Mouse (Mus musculus) kidney, postnatal 0 days (tissue): ENCODE measurements around the gene Slc48a1. TPM values are rescaled to one million over a fixed set of nuclear protein-coding genes. Genes with fewer than 3 reads are reported as not detected.

Experiments
- ATAC-seq: fragments of 200-750 bp; cut with Nextera tagmentation; replicated peaks from 2 replicates; pipeline ENCODE4 v1.8.0; 2017; ENCODE audit warnings: low read depth, moderate number of reproducible peaks, moderate TSS enrichment, moderate library complexity; ENCODE audit not compliant: low FRiP score
- DNase-seq: peaks from one replicate; pipeline ENCODE4 v3.0.0-alpha.2; 2016; ENCODE audit warnings: low spot score
- H3K27ac ChIP-seq: fragments of 300-500 bp; sonication (generic); 2 replicates; pipeline ENCODE4 v1.5.1; 2014; ENCODE audit warnings: mild to moderate bottlenecking
- H3K27me3 ChIP-seq: fragments of 300-500 bp; sonication (generic); 2 replicates; pipeline ENCODE4 v1.6.1; 2014; ENCODE audit warnings: low read length, mixed read lengths; ENCODE audit not compliant: insufficient read depth
- H3K36me3 ChIP-seq: fragments of 300-500 bp; sonication (generic); 2 replicates; pipeline ENCODE4 v1.6.1; 2014; ENCODE audit warnings: low read length, mixed read lengths; ENCODE audit not compliant: insufficient read depth
- H3K4me1 ChIP-seq: fragments of 300-500 bp; sonication (generic); replicated peaks from 2 replicates; pipeline ENCODE4 v1.6.1; 2014; ENCODE audit warnings: antibody characterized with exemption, low read length, mixed read lengths; ENCODE audit not compliant: insufficient read depth
- H3K4me2 ChIP-seq: fragments of 300-500 bp; sonication (generic); 2 replicates; pipeline ENCODE4 v1.6.1; 2014; ENCODE audit warnings: mild to moderate bottlenecking, low read length, moderate library complexity, mixed read lengths
- H3K4me3 ChIP-seq: fragments of 300-500 bp; sonication (generic); replicated peaks from 2 replicates; pipeline ENCODE4 v1.5.1; 2014; ENCODE audit warnings: low read depth, low read length
- H3K9ac ChIP-seq: fragments of 300-500 bp; sonication (generic); 2 replicates; pipeline ENCODE4 v1.6.1; 2014; ENCODE audit warnings: low read depth, low read length
- H3K9me3 ChIP-seq: fragments of 300-500 bp; sonication (generic); replicated peaks from 2 replicates; pipeline ENCODE4 v1.6.1; 2016; ENCODE audit warnings: low read length, inconsistent platforms, mixed read lengths
- CTCF ChIP-seq: IDR thresholded peaks from 2 replicates; pipeline ENCODE4 v1.5.1; 2016; ENCODE audit warnings: antibody characterized with exemption, low read depth, mild to moderate bottlenecking, moderate library complexity
- WGBS: fragments of 180-500 bp; shearing (Covaris S2); extraction: QIAGEN DNeasy Blood & Tissue Kit; methylation state at CpG from one replicate; pipeline ENCODE4 v1.1.7; 2014; 5-methylcytosine and 5-hydroxymethylcytosine counted together
- polyA plus RNA-seq: library from polyadenylated mRNA; unstranded; fragments of >200 nt; fragmentation: Nextera tagmentation; extraction: Ambion mirVana; gene quantifications from 2 replicates; pipeline ENCODE4 v1.2.1, GENCODE M21; 2015

Slc48a1 gene
- polyA plus RNA-seq, 1 experiment from 2014 or later: 86.9 TPM

- ATAC-seq (no peak), DNase-seq (no peak)
- H3K9me3 ChIP-seq: no peaks in the 10 kb centered on the region
- H3K27ac ChIP-seq: no peak overlapping the region
- WGBS: 87% methylated on average over 9 of the region's 9 CpGs
- no peaks in the 10 kb centered on the region for H3K27me3 ChIP-seq
- no peak overlapping the region for H3K4me2 ChIP-seq
- H3K36me3 ChIP-seq: peaks cover 29% of the 10 kb centered on the region
- no peak overlapping the region for H3K4me3 ChIP-seq
- H3K9ac ChIP-seq: no peak overlapping the region
- TF ChIP-seq CTCF: no peak
- H3K4me1 ChIP-seq: peaks cover 3% of the 10 kb centered on the region; the same call in 1 of the 2 replicates
Measured at GRCm38 (mm10) chr15:97749397-97749796, 28.9 kb upstream of the Slc48a1 start.

- DNase-seq (no peak), ATAC-seq (no peak)
- no peak overlapping the region for H3K4me2 ChIP-seq
- WGBS: 72% methylated on average over 13 of the region's 13 CpGs
- no peak overlapping the region for H3K27ac ChIP-seq
- H3K4me1 ChIP-seq: peaks cover 3% of the 10 kb centered on the region; the same call in 1 of the 2 replicates
- H3K9me3 ChIP-seq: no peaks in the 10 kb centered on the region
- no peak overlapping the region for H3K9ac ChIP-seq
- no peaks in the 10 kb centered on the region for H3K27me3 ChIP-seq
- H3K36me3 ChIP-seq: peaks cover 29% of the 10 kb centered on the region
- no peak overlapping the region for H3K4me3 ChIP-seq
- no peak for TF ChIP-seq CTCF
Measured at GRCm38 (mm10) chr15:97749841-97750240, 28.5 kb upstream of the Slc48a1 start.

GRCm38 (mm10) chr15:97750697-97751096 lies 27.6 kb upstream of the Slc48a1 start:
- no peak overlapping the region for H3K4me3 ChIP-seq
- peaks cover 35% of the 10 kb centered on the region for H3K36me3 ChIP-seq
- H3K4me1 ChIP-seq: peaks cover 3% of the 10 kb centered on the region; the same call in 1 of the 2 replicates
- TF ChIP-seq CTCF: no peak
- DNase-seq: peak; percentile 62
- H3K4me2 ChIP-seq: no peak overlapping the region
- H3K27me3 ChIP-seq: no peaks in the 10 kb centered on the region
- WGBS: 21% methylated on average over 12 of the region's 12 CpGs
- H3K27ac ChIP-seq: no peak overlapping the region
- peak; percentile 50 for ATAC-seq
- H3K9me3 ChIP-seq: no peaks in the 10 kb centered on the region
- no peak overlapping the region for H3K9ac ChIP-seq

- H3K9ac ChIP-seq: no peak overlapping the region
- no peaks in the 10 kb centered on the region for H3K9me3 ChIP-seq
- no peak for ATAC-seq
- 76% methylated on average over 2 of the region's 2 CpGs for WGBS
- no peak overlapping the region for H3K4me2 ChIP-seq
- no peak overlapping the region for H3K4me3 ChIP-seq
- peaks cover 38% of the 10 kb centered on the region for H3K36me3 ChIP-seq
- peak; percentile 66 for TF ChIP-seq CTCF
- H3K4me1 ChIP-seq: peaks cover 3% of the 10 kb centered on the region; the same call in 1 of the 2 replicates
- DNase-seq: no peak
- H3K27me3 ChIP-seq: no peaks in the 10 kb centered on the region
- H3K27ac ChIP-seq: no peak overlapping the region
Measured at GRCm38 (mm10) chr15:97751676-97752075, 26.6 kb upstream of the Slc48a1 start.

- peaks cover 3% of the 10 kb centered on the region; the same call in 1 of the 2 replicates for H3K4me1 ChIP-seq
- H3K4me3 ChIP-seq: no peak overlapping the region
- no peaks in the 10 kb centered on the region for H3K27me3 ChIP-seq
- no peaks in the 10 kb centered on the region for H3K9me3 ChIP-seq
- WGBS: 90% methylated on average over 5 of the region's 5 CpGs
- DNase-seq (no peak), ATAC-seq (no peak)
- no peak for TF ChIP-seq CTCF
- H3K9ac ChIP-seq: no peak overlapping the region
- H3K4me2 ChIP-seq: no peak overlapping the region
- no peak overlapping the region for H3K27ac ChIP-seq
- H3K36me3 ChIP-seq: peaks cover 41% of the 10 kb centered on the region
Measured at GRCm38 (mm10) chr15:97752491-97752890, 25.8 kb upstream of the Slc48a1 start.

GRCm38 (mm10) chr15:97754476-97754875 lies 23.8 kb upstream of the Slc48a1 start:
- 60% methylated on average over 6 of the region's 6 CpGs for WGBS
- Histone ChIP-seq H3K27me3 (no peaks in the 10 kb centered on the region), H3K4me2 (no peak overlapping the region), H3K4me3 (no peak overlapping the region), H3K36me3 (peaks cover 39% of the 10 kb centered on the region), H3K9ac (no peak overlapping the region), H3K9me3 (no peaks in the 10 kb centered on the region), H3K4me1 (peaks cover 3% of the 10 kb centered on the region; the same call in 1 of the 2 replicates), H3K27ac (no peak overlapping the region)
- no peak for TF ChIP-seq CTCF
- DNase-seq: no peak
- ATAC-seq: no peak

GRCm38 (mm10) chr15:97755361-97755760 lies 23.0 kb upstream of the Slc48a1 start:
- Histone ChIP-seq H3K9me3 (no peaks in the 10 kb centered on the region), H3K27ac (no peak overlapping the region), H3K36me3 (peaks cover 46% of the 10 kb centered on the region), H3K4me3 (no peak overlapping the region), H3K9ac (no peak overlapping the region), H3K4me2 (no peak overlapping the region), H3K27me3 (no peaks in the 10 kb centered on the region), H3K4me1 (peaks cover 3% of the 10 kb centered on the region; the same call in 1 of the 2 replicates)
- ATAC-seq (no peak), DNase-seq (no peak)
- 49% methylated on average over 8 of the region's 8 CpGs for WGBS
- no peak for TF ChIP-seq CTCF
